Mouse (Mus musculus) liver, embryonic 11.5 days (tissue): ENCODE measurements around the gene Ubtf. TPM values are rescaled to one million over a fixed set of nuclear protein-coding genes. Genes with fewer than 3 reads are reported as not detected.

Experiments
- ATAC-seq: fragments of 200-750 bp; cut with Nextera tagmentation; replicated peaks from 2 replicates; pipeline ENCODE4 v1.8.0; 2017; ENCODE audit warnings: moderate number of reproducible peaks, mild to moderate bottlenecking, moderate TSS enrichment, moderate library complexity; ENCODE audit not compliant: low FRiP score
- DNase-seq: peaks from one replicate; pipeline ENCODE4 v3.0.0-alpha.2; 2017; ENCODE audit warnings: low spot score
- H3K27ac ChIP-seq: fragments of 300-500 bp; sonication (generic); 2 replicates; pipeline ENCODE4 v1.5.1; 2014; ENCODE audit warnings: mild to moderate bottlenecking, low read depth, low read length, control low read depth
- H3K27me3 ChIP-seq: fragments of 300-500 bp; sonication (generic); replicated peaks from 2 replicates; pipeline ENCODE4 v1.6.1; 2014; ENCODE audit warnings: low read length, mixed read lengths; ENCODE audit not compliant: control insufficient read depth, insufficient read depth
- H3K36me3 ChIP-seq: fragments of 300-500 bp; sonication (generic); 2 replicates; pipeline ENCODE4 v1.6.1; 2014; ENCODE audit warnings: mild to moderate bottlenecking, low read length, moderate library complexity, mixed read lengths; ENCODE audit not compliant: control insufficient read depth, insufficient read depth
- H3K4me1 ChIP-seq: fragments of 300-500 bp; sonication (generic); replicated peaks from 2 replicates; pipeline ENCODE4 v1.6.1; 2014; ENCODE audit warnings: low read length, mixed read lengths; ENCODE audit not compliant: control insufficient read depth, insufficient read depth
- H3K4me2 ChIP-seq: fragments of 300-500 bp; sonication (generic); 2 replicates; pipeline ENCODE4 v1.6.1; 2014; ENCODE audit warnings: mild to moderate bottlenecking, control low read depth, moderate library complexity
- H3K4me3 ChIP-seq: fragments of 300-500 bp; sonication (generic); 2 replicates; pipeline ENCODE4 v1.5.1; 2014; ENCODE audit warnings: low read depth, low read length, control low read depth
- H3K9ac ChIP-seq: fragments of 300-500 bp; sonication (generic); 2 replicates; pipeline ENCODE4 v1.6.1; 2014; ENCODE audit warnings: low read depth, low read length, control low read depth
- H3K9me3 ChIP-seq: fragments of 300-500 bp; sonication (generic); 2 replicates; pipeline ENCODE4 v1.6.1; 2016; ENCODE audit warnings: low read length, inconsistent platforms, mixed read lengths; ENCODE audit not compliant: control insufficient read depth
- WGBS: fragments of 180-500 bp; shearing (Covaris S2); extraction: QIAGEN DNeasy Blood & Tissue Kit; methylation state at CpG from one replicate; pipeline ENCODE4 v1.1.7; 2014; 5-methylcytosine and 5-hydroxymethylcytosine counted together
- polyA plus RNA-seq: library from polyadenylated mRNA; unstranded; fragments of >200 nt; fragmentation: Nextera tagmentation; extraction: Ambion mirVana; gene quantifications from 2 replicates; pipeline ENCODE4 v1.2.1, GENCODE M21; 2014

Ubtf gene
- polyA plus RNA-seq, 1 experiment from 2014 or later = 104 TPM

GRCm38 (mm10) chr11:102330039-102330438, 10.5 kb upstream of the Ubtf start:
- no peaks in the 10 kb centered on the region for H3K4me1 ChIP-seq
- H3K9me3 ChIP-seq = no peaks in the 10 kb centered on the region
- H3K27ac ChIP-seq = no peak overlapping the region
- H3K36me3 ChIP-seq = no peaks in the 10 kb centered on the region
- no peak overlapping the region for H3K4me3 ChIP-seq
- WGBS = 75% methylated on average over 3 of the region's 3 CpGs
- no peak overlapping the region for H3K9ac ChIP-seq
- peaks cover 4% of the 10 kb centered on the region; the same call in 1 of the 2 replicates for H3K27me3 ChIP-seq
- no peak for DNase-seq
- H3K4me2 ChIP-seq = no peak overlapping the region
- ATAC-seq = no peak

GRCm38 (mm10) chr11:102329518-102329917, 10.0 kb upstream of the Ubtf start:
- no peak for ATAC-seq

GRCm38 (mm10) chr11:102327839-102328238, 8.3 kb upstream of the Ubtf start:
- no peaks in the 10 kb centered on the region for H3K9me3 ChIP-seq
- no peaks in the 10 kb centered on the region for H3K4me1 ChIP-seq
- 73% methylated on average over 7 of the region's 7 CpGs for WGBS
- no peak overlapping the region for H3K4me3 ChIP-seq
- H3K36me3 ChIP-seq = no peaks in the 10 kb centered on the region
- no peak for DNase-seq
- no peak overlapping the region for H3K9ac ChIP-seq
- no peak for ATAC-seq
- H3K4me2 ChIP-seq = no peak overlapping the region
- peaks cover 6% of the 10 kb centered on the region for H3K27me3 ChIP-seq
- H3K27ac ChIP-seq = no peak overlapping the region

More at GRCm38 (mm10) chr11:102329518-102329917, 10.0 kb upstream of the Ubtf start:
- Histone ChIP-seq H3K4me3 (no peak overlapping the region), H3K4me2 (no peak overlapping the region), H3K27me3 (peaks cover 4% of the 10 kb centered on the region; the same call in 1 of the 2 replicates), H3K9ac (no peak overlapping the region), H3K27ac (no peak overlapping the region), H3K4me1 (no peaks in the 10 kb centered on the region), H3K9me3 (no peaks in the 10 kb centered on the region), H3K36me3 (no peaks in the 10 kb centered on the region)
- DNase-seq = no peak

- DNase-seq (no peak), ATAC-seq (no peak)
- 63% methylated on average over 5 of the region's 5 CpGs for WGBS
- Histone ChIP-seq H3K27me3 (peaks cover 6% of the 10 kb centered on the region), H3K4me3 (no peak overlapping the region), H3K36me3 (no peaks in the 10 kb centered on the region), H3K27ac (no peak overlapping the region), H3K4me1 (no peaks in the 10 kb centered on the region), H3K4me2 (no peak overlapping the region), H3K9me3 (no peaks in the 10 kb centered on the region), H3K9ac (no peak overlapping the region)
These were observed 7.7 kb upstream of the Ubtf start for GRCm38 (mm10) chr11:102327250-102327649.

- 83% methylated on average over 1 of the region's 1 CpGs for WGBS
- Histone ChIP-seq H3K4me1 (peaks cover 6% of the 10 kb centered on the region), H3K36me3 (no peaks in the 10 kb centered on the region), H3K4me2 (no peak overlapping the region), H3K27me3 (peaks cover 11% of the 10 kb centered on the region), H3K9me3 (no peaks in the 10 kb centered on the region), H3K27ac (no peak overlapping the region), H3K9ac (no peak overlapping the region), H3K4me3 (no peak overlapping the region)
- DNase-seq (no peak), ATAC-seq (no peak)
These were observed 4.0 kb upstream of the Ubtf start for GRCm38 (mm10) chr11:102323516-102323915.

GRCm38 (mm10) chr11:102321931-102322330, 2.4 kb upstream of the Ubtf start:
- H3K4me2 ChIP-seq = no peak overlapping the region
- ATAC-seq (no peak), DNase-seq (no peak)
- WGBS = 68% methylated on average over 6 of the region's 6 CpGs
- no peak overlapping the region for H3K9ac ChIP-seq
- H3K36me3 ChIP-seq = no peaks in the 10 kb centered on the region
- H3K27ac ChIP-seq = no peak overlapping the region
- peaks cover 6% of the 10 kb centered on the region for H3K4me1 ChIP-seq
- H3K4me3 ChIP-seq = no peak overlapping the region
- H3K27me3 ChIP-seq = peaks cover 11% of the 10 kb centered on the region
- no peaks in the 10 kb centered on the region for H3K9me3 ChIP-seq

- H3K4me3 ChIP-seq = peak overlapping the region; percentile 73
- peaks cover 12% of the 10 kb centered on the region for H3K4me1 ChIP-seq
- 33% methylated on average over 10 of the region's 10 CpGs for WGBS
- H3K4me2 ChIP-seq = peak overlapping the region; percentile 99
- no peaks in the 10 kb centered on the region for H3K36me3 ChIP-seq
- no peak for ATAC-seq
- peak overlapping the region; percentile 99 for H3K9ac ChIP-seq
- peaks cover 7% of the 10 kb centered on the region for H3K27me3 ChIP-seq
- DNase-seq = no peak
- no peaks in the 10 kb centered on the region for H3K9me3 ChIP-seq
- no peak overlapping the region for H3K27ac ChIP-seq
These were observed 1.1 kb upstream of the Ubtf start for GRCm38 (mm10) chr11:102320686-102321005.

GRCm38 (mm10) chr11:102319941-102320685, 571 bp upstream of the Ubtf start:
- no peaks in the 10 kb centered on the region for H3K9me3 ChIP-seq
- DNase-seq (peak; percentile 78), ATAC-seq (no peak)
- H3K9ac ChIP-seq = peak overlapping the region; percentile 99
- peaks cover 15% of the 10 kb centered on the region for H3K4me1 ChIP-seq
- H3K36me3 ChIP-seq = no peaks in the 10 kb centered on the region; the same call in 1 of the 2 replicates
- peak overlapping the region; percentile 99 for H3K4me2 ChIP-seq
- H3K4me3 ChIP-seq = peak overlapping the region; percentile 73
- H3K27me3 ChIP-seq = peaks cover 7% of the 10 kb centered on the region
- peak overlapping the region; percentile 93 for H3K27ac ChIP-seq
- 1% methylated on average over 38 of the region's 38 CpGs for WGBS
